Mouse (Mus musculus): ENCODE measurements around the gene Pacsin3. TPM values are rescaled to one million over a fixed set of nuclear protein-coding genes. Genes with fewer than 3 reads are reported as not detected.
"Not testable (repeated sequence)": the region's sequence is repeated elsewhere in the genome, so short reads cannot be mapped to it uniquely, and the experiment has no call there.

Pacsin3 gene
- polyA plus RNA-seq (2012; ENCODE audit: insufficient read depth, low replicate concordance): 0.47 TPM in 1 of 2 replicates, not detected in the other

DNA sequence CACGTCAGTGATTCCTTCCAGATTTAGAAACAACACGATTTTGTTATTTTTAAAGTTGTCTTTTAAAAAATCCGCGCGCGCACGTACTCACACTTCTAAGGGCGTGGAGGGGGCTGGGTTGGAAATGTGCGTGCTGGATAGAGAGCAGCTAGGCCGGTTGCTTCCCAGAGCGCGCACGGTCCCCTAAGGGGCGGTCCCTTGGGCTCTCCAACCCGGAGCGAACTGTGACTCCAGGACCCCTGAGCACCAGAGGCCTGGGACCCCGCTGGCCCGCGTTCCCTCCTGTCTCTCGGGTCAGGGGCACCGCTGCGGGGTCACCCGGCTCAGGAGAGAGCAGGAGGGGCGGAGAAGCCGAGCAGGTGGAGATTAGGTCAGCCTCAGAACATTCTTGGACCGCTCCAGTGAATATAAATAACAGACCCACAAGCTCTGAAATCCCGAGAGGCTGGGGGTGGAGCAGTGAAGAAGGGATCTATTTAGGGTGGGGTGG is at the start of gene Pacsin3:
Gene Pacsin3, plus strand, starts transcription at position 294 of the 490 bp plus-strand sequence.
- Histone ChIP-seq H3K4me1 (peaks cover 27% of the 10 kb centered on the region), H3K27me3 (replicated peaks) (peaks cover 97% of the 10 kb centered on the region), H3K9me3 (no peaks in the 10 kb centered on the region), H3K36me3 (replicated peaks; ENCODE audit: low read length) (no peaks in the 10 kb centered on the region), H3K4me3 (replicated peaks) (peak within 1 kb of the TSS; percentile 90)
- no peak for TF ChIP-seq GATA1 (IDR thresholded peaks at IDR 0.05; ENCODE audit: borderline replicate concordance, low read length)

DNA sequence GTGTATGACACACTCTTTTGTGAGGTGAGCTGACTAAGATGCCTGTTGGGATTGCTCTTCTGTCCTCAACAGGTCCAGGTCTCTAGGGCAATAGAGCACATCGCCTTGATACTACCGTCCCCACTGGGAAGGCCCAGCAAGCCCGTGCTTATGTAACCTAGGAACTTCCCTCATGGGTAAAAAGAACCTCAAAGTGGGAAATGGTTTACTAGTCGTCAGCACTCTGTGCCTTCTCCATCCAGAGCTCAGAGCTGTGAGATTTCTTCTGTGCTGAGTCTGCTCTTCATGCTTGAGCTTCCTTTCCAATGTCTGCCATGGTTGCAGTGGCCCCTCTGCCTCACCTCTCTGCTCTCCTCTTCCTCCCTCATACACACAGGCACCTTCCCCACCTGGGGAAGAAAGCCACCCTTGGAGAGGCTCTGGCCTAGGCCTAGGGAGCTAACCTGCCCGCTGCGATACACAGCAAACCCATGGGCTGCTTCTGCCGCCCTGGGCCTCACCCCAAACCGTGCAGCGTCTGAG is 49.4 kb upstream of the Pacsin3 start:
- H3K36me3 ChIP-seq (replicated peaks; ENCODE audit: low read length): peaks cover 72% of the 10 kb centered on the region

DNA sequence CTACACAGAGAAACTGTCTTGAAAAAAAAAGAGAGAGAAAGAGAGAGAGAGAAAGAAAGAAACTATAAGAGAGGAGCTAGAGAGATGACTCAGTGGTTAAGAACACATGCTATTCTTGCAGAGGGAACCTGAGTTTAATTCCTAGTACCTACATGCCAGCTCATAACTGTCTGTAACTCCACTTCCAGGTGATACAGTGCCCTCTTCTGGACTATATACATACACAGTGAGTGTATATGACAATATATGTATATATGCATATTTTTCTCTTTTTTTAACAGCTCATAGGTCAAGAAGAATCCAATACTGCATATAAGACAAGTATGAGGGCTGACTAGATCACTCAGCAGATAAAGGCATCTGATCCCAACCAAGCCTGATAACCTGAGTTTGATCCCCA is 42.4 kb upstream of the Pacsin3 start:
- H3K4me3 ChIP-seq (replicated peaks): no peak overlapping the region
- peaks cover 94% of the 10 kb centered on the region for H3K36me3 ChIP-seq (replicated peaks; ENCODE audit: low read length)
- H3K4me1 ChIP-seq: no peaks in the 10 kb centered on the region
- TF ChIP-seq FLI1 (IDR thresholded peaks at IDR 0.05; ENCODE audit: low read length): no peak
- no peak for TF ChIP-seq GATA1 (IDR thresholded peaks at IDR 0.05; ENCODE audit: borderline replicate concordance, low read length)
- no peaks in the 10 kb centered on the region for H3K27me3 ChIP-seq (replicated peaks)
- no peaks in the 10 kb centered on the region for H3K9me3 ChIP-seq

More for the DNA sequence above, 49.4 kb upstream of the Pacsin3 start:
- no peak for TF ChIP-seq GATA1 (IDR thresholded peaks at IDR 0.05; ENCODE audit: borderline replicate concordance, low read length)
- no peak for TF ChIP-seq FLI1 (IDR thresholded peaks at IDR 0.05; ENCODE audit: low read length)
- H3K4me1 ChIP-seq: peaks cover 37% of the 10 kb centered on the region
- H3K4me3 ChIP-seq (replicated peaks): no peak overlapping the region
- no peaks in the 10 kb centered on the region for H3K9me3 ChIP-seq
- H3K27me3 ChIP-seq (replicated peaks): no peaks in the 10 kb centered on the region

DNA sequence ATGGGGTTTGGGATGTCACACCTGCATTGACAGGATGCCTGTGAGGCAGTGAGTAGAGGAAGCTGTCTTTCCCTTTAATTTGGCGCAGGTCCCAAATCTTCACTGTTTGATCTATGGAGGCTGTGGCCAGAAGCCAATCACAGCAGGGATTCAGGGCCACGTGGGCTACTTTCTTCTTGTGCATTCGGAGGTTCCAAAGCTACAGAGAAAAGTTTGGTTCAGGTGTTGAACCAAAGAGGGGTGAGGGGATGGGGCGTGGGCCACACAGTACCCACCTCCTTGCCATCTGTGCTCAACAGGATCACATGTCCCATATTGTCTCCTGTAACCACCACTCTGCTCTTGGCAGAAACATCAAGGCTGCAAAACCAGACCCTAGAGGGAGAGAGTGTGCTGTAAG is 38.7 kb upstream of the Pacsin3 start:
- no peak overlapping the region for H3K4me3 ChIP-seq (replicated peaks)
- no peaks in the 10 kb centered on the region for H3K27me3 ChIP-seq (replicated peaks)
- H3K36me3 ChIP-seq (replicated peaks; ENCODE audit: low read length): peaks cover 63% of the 10 kb centered on the region
- no peaks in the 10 kb centered on the region for H3K4me1 ChIP-seq
- no peaks in the 10 kb centered on the region for H3K9me3 ChIP-seq
- TF ChIP-seq GATA1 (IDR thresholded peaks at IDR 0.05; ENCODE audit: borderline replicate concordance, low read length) (no peak), FLI1 (IDR thresholded peaks at IDR 0.05; ENCODE audit: low read length) (no peak)

DNA sequence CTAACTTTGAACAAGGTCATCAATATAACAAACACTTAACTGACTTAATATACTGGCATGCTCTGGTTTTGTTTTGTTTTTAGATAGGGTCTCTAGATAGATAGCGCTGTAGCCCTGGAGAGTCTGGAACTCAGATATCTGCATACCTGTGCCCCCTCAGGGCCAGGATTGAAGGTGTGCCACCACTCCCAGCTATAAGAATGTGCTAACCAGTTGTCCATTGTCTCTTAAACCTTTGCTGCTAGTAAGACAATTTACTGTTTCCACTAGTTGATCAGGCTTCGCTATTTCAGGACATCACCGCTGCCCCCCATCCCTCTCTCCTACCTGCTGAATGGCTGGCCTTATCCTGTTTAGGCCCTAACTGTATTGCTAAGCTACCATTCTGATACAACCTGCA is 35.3 kb upstream of the Pacsin3 start:
- Histone ChIP-seq H3K4me1 (no peaks in the 10 kb centered on the region), H3K27me3 (replicated peaks) (no peaks in the 10 kb centered on the region), H3K9me3 (no peaks in the 10 kb centered on the region), H3K4me3 (replicated peaks) (no peak overlapping the region), H3K36me3 (replicated peaks; ENCODE audit: low read length) (peaks cover 32% of the 10 kb centered on the region)
- TF ChIP-seq GATA1 (IDR thresholded peaks at IDR 0.05; ENCODE audit: borderline replicate concordance, low read length) (no peak), FLI1 (IDR thresholded peaks at IDR 0.05; ENCODE audit: low read length) (no peak)

DNA sequence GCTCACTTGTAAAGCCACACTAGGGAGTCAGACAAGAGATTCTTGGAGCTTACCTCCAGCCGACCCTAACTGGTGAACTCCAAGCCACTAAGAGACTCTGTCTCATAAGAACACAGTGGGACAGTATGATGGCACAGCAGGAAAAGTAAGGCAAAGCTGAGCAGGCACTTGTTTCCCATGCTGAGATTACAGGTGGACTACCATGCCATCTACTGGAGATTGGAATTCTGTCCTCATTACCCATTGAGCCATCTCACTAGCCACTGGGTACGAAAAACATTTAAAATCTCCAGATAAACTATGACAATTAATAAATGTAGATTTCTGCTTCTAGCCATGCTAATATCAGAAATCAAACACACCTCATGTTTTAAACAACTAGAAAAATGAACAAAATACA is 32.1 kb upstream of the Pacsin3 start:
- TF ChIP-seq GATA1 (IDR thresholded peaks at IDR 0.05; ENCODE audit: borderline replicate concordance, low read length) (no peak), FLI1 (IDR thresholded peaks at IDR 0.05; ENCODE audit: low read length) (no peak)
- no peaks in the 10 kb centered on the region for H3K4me1 ChIP-seq
- peaks cover under 1% of the 10 kb centered on the region for H3K36me3 ChIP-seq (replicated peaks; ENCODE audit: low read length)
- H3K27me3 ChIP-seq (replicated peaks): no peaks in the 10 kb centered on the region
- H3K4me3 ChIP-seq (replicated peaks): no peak overlapping the region
- no peaks in the 10 kb centered on the region for H3K9me3 ChIP-seq

DNA sequence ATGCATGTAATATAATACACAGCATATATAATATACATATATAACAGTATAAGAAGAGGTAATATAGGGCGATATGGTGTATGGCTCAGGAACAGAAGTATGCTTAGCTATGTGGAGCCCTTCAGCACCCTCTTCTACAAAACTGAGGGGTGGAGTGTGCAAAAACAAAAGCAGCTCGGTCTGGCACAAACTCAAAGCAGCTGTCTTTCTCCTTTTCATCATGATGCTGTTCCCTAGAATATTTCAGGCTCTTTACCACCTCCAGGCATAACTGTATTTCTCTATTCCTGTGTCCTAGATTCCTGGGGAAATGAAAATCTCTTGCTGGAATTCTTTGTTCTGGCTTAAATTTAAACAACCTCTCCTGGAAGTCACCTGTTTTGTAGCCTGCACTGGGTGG is 26.0 kb upstream of the Pacsin3 start:
- Histone ChIP-seq H3K9me3 (no peaks in the 10 kb centered on the region), H3K4me3 (replicated peaks) (no peak overlapping the region), H3K4me1 (no peaks in the 10 kb centered on the region), H3K27me3 (replicated peaks) (no peaks in the 10 kb centered on the region), H3K36me3 (replicated peaks; ENCODE audit: low read length) (peaks cover 5% of the 10 kb centered on the region)
- TF ChIP-seq GATA1 (IDR thresholded peaks at IDR 0.05; ENCODE audit: borderline replicate concordance, low read length) (no peak), FLI1 (IDR thresholded peaks at IDR 0.05; ENCODE audit: low read length) (no peak)

DNA sequence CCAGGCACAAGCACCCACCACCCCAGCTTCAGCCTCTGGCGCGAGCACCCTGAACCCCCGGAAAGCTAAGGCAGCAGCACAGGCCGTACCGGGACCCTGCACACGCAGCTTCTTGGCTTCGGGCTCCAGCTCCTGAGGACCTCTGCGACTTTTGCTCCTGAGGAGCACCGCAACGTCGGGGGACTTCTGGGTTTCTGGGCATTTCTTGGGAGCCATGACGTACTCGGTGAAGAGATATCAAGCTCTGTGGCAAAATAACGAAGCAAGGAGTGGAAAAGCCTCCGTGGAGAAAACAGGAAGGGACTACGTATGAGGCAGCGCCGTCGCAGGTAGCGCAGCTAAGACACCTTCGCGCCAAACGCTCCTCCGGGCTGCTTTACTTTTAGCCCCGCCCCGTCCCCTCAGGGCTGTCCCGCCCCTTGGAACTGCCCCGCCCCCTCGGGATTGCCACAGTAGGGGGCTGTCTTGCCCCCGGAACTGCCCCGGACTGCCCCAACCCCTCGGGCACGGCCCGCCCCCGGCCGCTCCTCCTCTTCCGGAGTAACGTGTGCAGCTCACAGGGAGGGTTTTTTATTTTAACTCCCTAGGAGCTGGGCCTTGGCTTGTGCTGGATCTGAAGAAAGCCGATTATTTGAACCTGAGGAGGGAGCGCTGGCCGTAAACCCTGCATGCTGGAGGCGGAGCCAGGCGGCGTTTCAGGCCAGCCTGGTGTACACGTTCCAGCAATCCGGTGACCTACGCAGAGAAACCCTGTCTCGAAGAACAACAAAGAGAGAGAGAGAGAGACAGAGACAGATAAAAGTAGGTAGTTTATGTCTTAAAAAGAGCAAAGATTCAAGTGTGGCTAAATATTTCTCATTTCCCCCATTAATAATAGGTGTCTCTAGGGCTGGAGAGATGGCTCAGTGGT is 18.9 kb upstream of the Pacsin3 start, which contains the start of gene Ddb2:
Gene Ddb2, minus strand, starts transcription at position 382 of the 910 bp plus-strand sequence.
- TF ChIP-seq FLI1 (IDR thresholded peaks at IDR 0.05; ENCODE audit: low read length) (no peak), GATA1 (IDR thresholded peaks at IDR 0.05; ENCODE audit: borderline replicate concordance, low read length) (no peak)
- peaks cover 17% of the 10 kb centered on the region for H3K4me1 ChIP-seq
- H3K36me3 ChIP-seq (replicated peaks; ENCODE audit: low read length): peaks cover 5% of the 10 kb centered on the region
- no peaks in the 10 kb centered on the region for H3K9me3 ChIP-seq
- H3K4me3 ChIP-seq (replicated peaks): peak within 1 kb of the TSS; percentile 96
- no peaks in the 10 kb centered on the region for H3K27me3 ChIP-seq (replicated peaks)

DNA sequence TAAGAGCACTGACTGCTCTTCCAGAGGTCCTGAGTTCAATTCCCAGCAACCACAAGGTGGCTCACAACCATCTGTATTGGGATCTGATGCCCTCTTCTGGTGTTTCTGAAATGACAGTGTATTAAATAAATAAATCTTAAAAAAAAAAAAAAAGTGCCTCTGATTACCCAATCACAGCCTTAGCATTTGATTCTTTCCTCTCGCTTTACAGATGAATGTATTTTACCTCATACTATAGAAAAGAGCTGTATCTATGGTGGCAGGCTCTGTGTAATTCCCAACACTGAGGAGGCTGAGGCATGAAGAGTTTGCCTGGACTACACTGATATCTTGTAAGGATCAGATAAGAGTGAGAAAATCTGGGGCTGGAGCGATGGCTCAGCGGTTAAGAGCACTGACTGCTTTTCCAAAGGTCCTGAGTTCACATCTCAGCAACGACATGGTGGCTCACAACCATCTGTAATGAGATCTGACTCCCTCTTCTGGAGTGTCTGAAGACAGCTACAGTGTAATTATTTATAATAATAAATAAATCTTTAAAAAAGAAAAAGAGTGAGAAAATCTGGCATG is 18.2 kb upstream of the Pacsin3 start:
- not testable (repeated sequence) for H3K27me3 ChIP-seq (replicated peaks); H3K9me3 ChIP-seq; H3K36me3 ChIP-seq (replicated peaks; ENCODE audit: low read length)
- Histone ChIP-seq H3K4me1 (peaks cover 25% of the 10 kb centered on the region), H3K4me3 (replicated peaks) (peak overlapping the region; percentile 96)

DNA sequence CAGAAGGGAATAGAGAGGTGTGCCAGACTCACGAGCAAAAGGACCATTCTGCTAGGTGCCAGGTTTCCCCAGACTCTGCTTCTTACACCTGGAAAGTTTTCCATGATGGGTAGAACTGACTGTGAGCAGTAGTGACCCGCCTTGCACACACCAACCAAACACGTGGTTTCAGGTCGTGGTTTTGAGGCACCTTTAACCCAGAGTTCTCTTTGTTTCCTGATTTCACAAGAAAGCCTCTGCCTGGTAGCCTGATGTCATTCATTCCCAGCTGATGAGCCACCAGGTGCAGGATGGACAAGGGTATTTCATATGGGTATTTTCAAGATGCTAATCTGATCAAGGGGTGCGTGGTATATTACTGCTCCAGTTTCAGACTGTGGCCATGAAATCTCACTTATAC is 13.2 kb upstream of the Pacsin3 start:
- TF ChIP-seq GATA1 (IDR thresholded peaks at IDR 0.05; ENCODE audit: borderline replicate concordance, low read length) (no peak), FLI1 (IDR thresholded peaks at IDR 0.05; ENCODE audit: low read length) (no peak)
- Histone ChIP-seq H3K9me3 (no peaks in the 10 kb centered on the region), H3K36me3 (replicated peaks; ENCODE audit: low read length) (no peaks in the 10 kb centered on the region), H3K27me3 (replicated peaks) (no peaks in the 10 kb centered on the region), H3K4me1 (peaks cover 45% of the 10 kb centered on the region), H3K4me3 (replicated peaks) (no peak overlapping the region)

All from megakaryocyte, embryonic 14.5 days (primary cell).